Mouse (Mus musculus) CH12.LX (cell line): ENCODE measurements around the gene Kncn. TPM values are rescaled to one million over a fixed set of nuclear protein-coding genes. Genes with fewer than 3 reads are reported as not detected.

ENCODE experiments used
- DNase-seq: peaks from one replicate; pipeline ENCODE4 v3.0.0-alpha.2; 2013; ENCODE audit errors: extremely low read depth
- H3K27ac ChIP-seq: 2 replicates; pipeline ENCODE4 v1.5.1; 2012; ENCODE audit warnings: low read depth, mild to moderate bottlenecking, control low read depth, moderate library complexity; ENCODE audit not compliant: insufficient read depth
- H3K27me3 ChIP-seq: replicated peaks from 2 replicates; pipeline ENCODE3; 2012; ENCODE audit warnings: inconsistent platforms
- H3K36me3 ChIP-seq, 2 experiments: replicated peaks in 1 of 2; 2 replicates each; pipeline versions ENCODE3 to v1.6.1; 2012; ENCODE audit warnings: inconsistent platforms in 1 of 2, low read length in 1 of 2, mild to moderate bottlenecking in 1 of 2, mixed read lengths in 1 of 2, moderate library complexity in 1 of 2; ENCODE audit not compliant: control insufficient read depth in 1 of 2, insufficient read depth in 1 of 2
- H3K4me1 ChIP-seq, 2 experiments: 2 replicates each; pipeline ENCODE4 v1.6.1; 2012; ENCODE audit warnings: inconsistent platforms in 1 of 2, moderate library complexity in 1 of 2; ENCODE audit not compliant: insufficient read depth in 2 of 2, control insufficient read depth in 1 of 2
- H3K4me2 ChIP-seq: 2 replicates; pipeline ENCODE4 v1.6.1; 2012; ENCODE audit warnings: low read depth, mild to moderate bottlenecking, control low read depth; ENCODE audit not compliant: poor library complexity, insufficient read depth, severe bottlenecking
- H3K4me3 ChIP-seq, 3 experiments: fragments of 150-350 bp in 1 of 3; sonication (generic) in 1 of 3; replicated peaks in 1 of 3; 2 replicates each; pipeline versions ENCODE3 to v1.5.1; 2011 to 2012; ENCODE audit warnings: low read depth in 2 of 3, low read length in 2 of 3, mild to moderate bottlenecking in 2 of 3, moderate library complexity in 2 of 3, control low read depth in 1 of 3, improper control_type of control experiment in 1 of 3, inconsistent platforms in 1 of 3, mixed read lengths in 1 of 3; ENCODE audit not compliant: poor library complexity in 1 of 3
- H3K79me2 ChIP-seq: replicated peaks from 2 replicates; pipeline ENCODE4 v1.6.1; 2012; ENCODE audit warnings: mild to moderate bottlenecking, moderate library complexity; ENCODE audit not compliant: control insufficient read depth, poor library complexity, insufficient read depth, severe bottlenecking; ENCODE audit errors: extremely low read depth
- H3K9ac ChIP-seq: 2 replicates; pipeline ENCODE4 v1.6.1; 2012; ENCODE audit warnings: low read depth, mild to moderate bottlenecking, control low read depth, moderate library complexity; ENCODE audit not compliant: insufficient read depth
- H3K9me3 ChIP-seq: replicated peaks from 2 replicates; pipeline ENCODE3; 2012; ENCODE audit warnings: low read length, inconsistent platforms, mixed read lengths
- CTCF ChIP-seq, 2 experiments: IDR thresholded peaks in 1 of 2; conservative IDR thresholded peaks in 1 of 2; 2 replicates each; pipeline ENCODE4 v1.5.1; 2011 to 2012; ENCODE audit warnings: low read depth in 2 of 2, low read length in 2 of 2, improper control_type of control experiment in 1 of 2, inconsistent platforms in 1 of 2, mild to moderate bottlenecking in 1 of 2, moderate library complexity in 1 of 2
- ELF1 ChIP-seq: IDR thresholded peaks from 2 replicates; pipeline ENCODE4 v1.6.1; 2014; ENCODE audit warnings: low read depth, mild to moderate bottlenecking, inconsistent platforms, low read length, improper control_type of control experiment
- ETS1 ChIP-seq: conservative IDR thresholded peaks from 2 replicates; pipeline ENCODE4 v1.6.1; 2012; ENCODE audit warnings: low read depth, mild to moderate bottlenecking, inconsistent platforms, low read length, improper control_type of control experiment, moderate library complexity
- MAX ChIP-seq: IDR thresholded peaks from 2 replicates; pipeline ENCODE4 v1.6.1; 2011; ENCODE audit warnings: low read length, improper control_type of control experiment
- MAZ ChIP-seq: IDR thresholded peaks from 2 replicates; pipeline ENCODE4 v1.6.1; 2012; ENCODE audit warnings: low read depth, mild to moderate bottlenecking, inconsistent platforms, low read length, improper control_type of control experiment, moderate library complexity
- NELFE ChIP-seq: IDR thresholded peaks from 2 replicates; pipeline ENCODE4 v1.6.1; 2011; ENCODE audit warnings: low read depth, low read length, improper control_type of control experiment
- PAX5 ChIP-seq: IDR thresholded peaks from 2 replicates; pipeline ENCODE4 v1.6.1; 2012; ENCODE audit warnings: low read length, inconsistent platforms, mixed read lengths
- POLR2AphosphoS2 ChIP-seq: IDR thresholded peaks from 2 replicates; pipeline ENCODE4 v1.6.1; 2011; ENCODE audit warnings: low read depth, low read length, improper control_type of control experiment
- SIN3A ChIP-seq: IDR thresholded peaks from 2 replicates; pipeline ENCODE4 v1.6.1; 2012; ENCODE audit warnings: low read length, improper control_type of control experiment, inconsistent platforms
- USF2 ChIP-seq: conservative IDR thresholded peaks from 2 replicates; pipeline ENCODE4 v1.6.1; 2011; ENCODE audit warnings: low read depth, low read length, improper control_type of control experiment
- ZC3H11A ChIP-seq: IDR thresholded peaks from 2 replicates; pipeline ENCODE4 v1.6.1; 2012; ENCODE audit warnings: low read depth, mild to moderate bottlenecking, inconsistent platforms, low read length, improper control_type of control experiment
- ZKSCAN1 ChIP-seq: IDR thresholded peaks from 2 replicates; pipeline ENCODE4 v1.6.1; 2012; ENCODE audit warnings: low read depth, inconsistent platforms, low read length, improper control_type of control experiment, borderline replicate concordance
- ZNF384 ChIP-seq: IDR thresholded peaks from 2 replicates; pipeline ENCODE4 v1.6.1; 2012; ENCODE audit warnings: low read depth, low read length, improper control_type of control experiment, inconsistent platforms
- dilution Hi-C: fragments of 300-500 bp; cut with MboI; formaldehyde crosslinking; loops from 2 replicates; pipeline ENCODE4 v1.14.3; 2020; ENCODE audit warnings: low sequenced_read_pairs; ENCODE audit not compliant: extremely low pct_unique_long_range_greater_than_20kb, extremely low pct_ligation_motif_present
- in situ Hi-C: fragments of 300-500 bp; cut with MboI; formaldehyde crosslinking; loops from 3 replicates; pipeline ENCODE4 v1.14.3; 2019; ENCODE audit warnings: low sequenced_read_pairs, low pct_ligation_motif_present, low pct_unique_long_range_greater_than_20kb, mixed read lengths
- polyA plus RNA-seq: library from polyadenylated mRNA; unstranded; fragments of >175 nt; gene quantifications from 2 replicates; pipeline ENCODE4 v1.2.1, GENCODE M21; 2012; ENCODE audit warnings: low read depth; ENCODE audit not compliant: insufficient read length
- total RNA-seq, 2 experiments: library from RNA; depleted of rRNA; stranded (reverse); fragments of 300-350 nt in 1 of 2; fragments of >200 nt in 1 of 2; gene quantifications; 2 replicates each; pipeline ENCODE4 v1.2.3; 2012 to 2014

Gene Kncn
- total and polyA plus RNA-seq, 3 experiments, result not detected

GRCm38 (mm10) chr4:115857293-115857883 lies 26.8 kb upstream of the Kncn start (continued):
- TF ChIP-seq USF2, result no peak
- no peak for TF ChIP-seq PAX5
- TF ChIP-seq ZKSCAN1, result no peak
- no peak for TF ChIP-seq CTCF (conservative IDR thresholded peaks at IDR 0.05 in 1 of 2, IDR thresholded peaks at IDR 0.05 in 1 of 2; ENCODE audit: low read depth in 2 of 2, low read length in 2 of 2)
- no peak for TF ChIP-seq NELFE
- TF ChIP-seq MAZ, result peak; percentile 91
- peak; percentile 58 for TF ChIP-seq MAX
- TF ChIP-seq ELF1, result peak; percentile 48; the same call in 1 of the 2 replicates

- in situ Hi-C loops (no loop called here), dilution Hi-C loops (no loop called here)
- Histone ChIP-seq H3K9ac (no peak overlapping the region), H3K4me1 (peaks cover 2 to 12% of the 10 kb centered on the region in 2 experiments), H3K36me3 (peaks cover 81 to 95% of the 10 kb centered on the region in 2 experiments), H3K27ac (no peak overlapping the region), H3K27me3 (no peaks in the 10 kb centered on the region), H3K9me3 (no peaks in the 10 kb centered on the region), H3K4me2 (no peak overlapping the region), H3K4me3 (no peak overlapping the region), H3K79me2 (no peaks in the 10 kb centered on the region)
- TF ChIP-seq SIN3A, result no peak
- no peak for TF ChIP-seq ETS1
- no peak for TF ChIP-seq ZNF384
- no peak for TF ChIP-seq ZKSCAN1
- no peak for TF ChIP-seq ELF1
- no peak for TF ChIP-seq POLR2AphosphoS2
- no peak for DNase-seq
These were observed 20.8 kb upstream of the Kncn start for GRCm38 (mm10) chr4:115863352-115863751.

- no peaks in the 10 kb centered on the region for H3K27me3 ChIP-seq
- no peak for DNase-seq
- no peak overlapping the region for H3K27ac ChIP-seq
- no peaks in the 10 kb centered on the region for H3K9me3 ChIP-seq
- TF ChIP-seq MAX, result no peak
- TF ChIP-seq POLR2AphosphoS2, result no peak
- TF ChIP-seq ETS1, result no peak
- TF ChIP-seq ZC3H11A, result no peak
- peaks cover 0 to 10% of the 10 kb centered on the region in 2 experiments; a peak in 2 of 4 replicates for H3K4me1 ChIP-seq
- no peaks in the 10 kb centered on the region for H3K79me2 ChIP-seq
- H3K9ac ChIP-seq, result no peak overlapping the region
- dilution Hi-C loops (no loop called here), in situ Hi-C loops (no loop called here)
- no peak overlapping the region for H3K4me3 ChIP-seq
- peaks cover 81 to 96% of the 10 kb centered on the region in 2 experiments for H3K36me3 ChIP-seq
- no peak overlapping the region for H3K4me2 ChIP-seq
These were observed 20.3 kb upstream of the Kncn start for GRCm38 (mm10) chr4:115863880-115864279.
